Mouse (Mus musculus) heart, adult 18-20 months (tissue): ENCODE measurements around the gene Gsta1. TPM values are rescaled to one million over a fixed set of nuclear protein-coding genes. Genes with fewer than 3 reads are reported as not detected.
A peak's percentile ranks its signal among the peaks of the same experiment; 100 is the strongest.
"Not testable (repeated sequence)": the region's sequence is repeated elsewhere in the genome, so short reads cannot be mapped to it uniquely, and the experiment has no call there.

Experiments
- DNase-seq, 2 experiments: peaks; one replicate each; pipeline ENCODE4 v3.0.0; 2021 to 2022; ENCODE audit warnings: mixed read lengths in 1 of 2
- long read RNA-seq, 2 experiments: library from polyadenylated mRNA; stranded (forward); transcript quantifications; one replicate each; pipeline ENCODE4 v2.0.0; 2021
- total RNA-seq, 2 experiments: library from RNA; stranded (reverse); gene quantifications; 2 replicates each; pipeline ENCODE4 v1.2.3; 2021

Gsta1 gene
- total RNA-seq: 1 to 10 TPM; 2.3 to 3.3 TPM
- long read RNA-seq, experiment 1, transcript Gsta1-201 (7 exons, 875 nt): major isoform, 19 of 19 reads
- long read RNA-seq, experiment 1, partial matches to known transcripts: 0 of 19 reads
- long read RNA-seq, experiment 1, other reads (novel, unspliced or antisense): 0 of 19 reads
- long read RNA-seq, experiment 2: 0 reads

GRCm38 (mm10) chr9:78230461-78230860, at the start of gene Gsta1:
Gene Gsta1 (plus strand): TSS chr9:78230656.
- DNase-seq: not testable (repeated sequence)

- not testable (repeated sequence) for DNase-seq
Measured at GRCm38 (mm10) chr9:78182474-78182873, 48.0 kb upstream of the Gsta1 start, which contains the start of gene Gsta4. Gene Gsta4 (plus strand): TSS chr9:78182774.

GRCm38 (mm10) chr9:78185686-78186085, 44.8 kb upstream of the Gsta1 start:
- DNase-seq: peak in 1 of 2 experiments; percentile 21

- DNase-seq: no peak
Measured at GRCm38 (mm10) chr9:78188910-78189309, 41.5 kb upstream of the Gsta1 start.

GRCm38 (mm10) chr9:78190651-78191634, 39.5 kb upstream of the Gsta1 start:
- DNase-seq: no peak

- peak; percentile 69 to 73 for DNase-seq
Measured at GRCm38 (mm10) chr9:78191736-78192135, 38.7 kb upstream of the Gsta1 start.

- DNase-seq: peak; percentile 58 to 69
Measured at GRCm38 (mm10) chr9:78193902-78194597, 36.4 kb upstream of the Gsta1 start.

- no peak for DNase-seq
Measured at GRCm38 (mm10) chr9:78195034-78195433, 35.4 kb upstream of the Gsta1 start.

GRCm38 (mm10) chr9:78197801-78198200, 32.7 kb upstream of the Gsta1 start:
- DNase-seq: no peak

GRCm38 (mm10) chr9:78204194-78204593, 26.3 kb upstream of the Gsta1 start:
- DNase-seq: no peak

GRCm38 (mm10) chr9:78208956-78209355, 21.5 kb upstream of the Gsta1 start:
- DNase-seq: no peak

- DNase-seq: no peak
Measured at GRCm38 (mm10) chr9:78210079-78210478, 20.4 kb upstream of the Gsta1 start.

- DNase-seq: no peak
Measured at GRCm38 (mm10) chr9:78210821-78211220, 19.6 kb upstream of the Gsta1 start.

GRCm38 (mm10) chr9:78211521-78211920, 18.9 kb upstream of the Gsta1 start:
- no peak for DNase-seq

GRCm38 (mm10) chr9:78212341-78213049, 18.0 kb upstream of the Gsta1 start:
- DNase-seq: peak; percentile 47 to 74

GRCm38 (mm10) chr9:78217074-78217473, 13.4 kb upstream of the Gsta1 start:
- no peak for DNase-seq

- DNase-seq: no peak
Measured at GRCm38 (mm10) chr9:78222616-78223015, 7.8 kb upstream of the Gsta1 start.

- no peak for DNase-seq
Measured at GRCm38 (mm10) chr9:78223221-78223902, 7.1 kb upstream of the Gsta1 start.

- DNase-seq: no peak
Measured at GRCm38 (mm10) chr9:78224418-78224817, 6.0 kb upstream of the Gsta1 start.

GRCm38 (mm10) chr9:78225304-78225703, 5.2 kb upstream of the Gsta1 start:
- peak in 1 of 2 experiments; percentile 22 for DNase-seq

- DNase-seq: no peak
Measured at GRCm38 (mm10) chr9:78228122-78228521, 2.3 kb upstream of the Gsta1 start.
